Mouse (Mus musculus): Measurements from ENCODE around the gene Thap7.
"Not testable (repeated sequence)": the region's sequence is repeated elsewhere in the genome, so short reads cannot be mapped to it uniquely, and the experiment has no call there.

The Thap7 gene

GRCm38 (mm10) chr16:17530640-17531288, at the start of gene Thap7:
Thap7 (minus strand) TSS chr16:17531136.
- peak; percentile 96 for DNase-seq

GRCm38 (mm10) chr16:17576825-17577215, 45.9 kb upstream of the Thap7 start:
- no peak for DNase-seq

GRCm38 (mm10) chr16:17575870-17576824, 45.2 kb upstream of the Thap7 start:
- DNase-seq, result peak; percentile 70

GRCm38 (mm10) chr16:17566186-17566585, 35.2 kb upstream of the Thap7 start:
- DNase-seq, result no peak

- no peak for DNase-seq
These were observed 33.8 kb upstream of the Thap7 start for GRCm38 (mm10) chr16:17564771-17565170.

- DNase-seq, result no peak
These were observed 33.3 kb upstream of the Thap7 start for GRCm38 (mm10) chr16:17564221-17564620.

GRCm38 (mm10) chr16:17563580-17563979, 32.6 kb upstream of the Thap7 start:
- DNase-seq, result no peak

GRCm38 (mm10) chr16:17561751-17562208, 30.8 kb upstream of the Thap7 start, which contains the start of gene P2rx6:
P2rx6 (plus strand) TSS chr16:17561885.
- peak; percentile 32 for DNase-seq

GRCm38 (mm10) chr16:17561128-17561750, 30.3 kb upstream of the Thap7 start, which contains the start of gene Lrrc74b:
Lrrc74b (minus strand) TSS chr16:17561247.
- DNase-seq, result peak; percentile 31

GRCm38 (mm10) chr16:17559396-17560027, 28.6 kb upstream of the Thap7 start:
- no peak for DNase-seq

- no peak for DNase-seq
These were observed 27.9 kb upstream of the Thap7 start for GRCm38 (mm10) chr16:17558811-17559210.

GRCm38 (mm10) chr16:17557947-17558480, 27.1 kb upstream of the Thap7 start:
- DNase-seq, result peak; percentile 80

GRCm38 (mm10) chr16:17556907-17557306, 26.0 kb upstream of the Thap7 start:
- no peak for DNase-seq

- no peak for DNase-seq
These were observed 25.2 kb upstream of the Thap7 start for GRCm38 (mm10) chr16:17556180-17556579.

GRCm38 (mm10) chr16:17554702-17555101, 23.8 kb upstream of the Thap7 start:
- DNase-seq, result not testable (repeated sequence)

GRCm38 (mm10) chr16:17553910-17554685, 23.2 kb upstream of the Thap7 start:
- peak; percentile 85 for DNase-seq

GRCm38 (mm10) chr16:17552837-17553236, 21.9 kb upstream of the Thap7 start:
- DNase-seq, result no peak

- DNase-seq, result no peak
These were observed 11.7 kb upstream of the Thap7 start for GRCm38 (mm10) chr16:17542632-17543031.

- peak; percentile 23 for DNase-seq
These were observed 5.6 kb upstream of the Thap7 start for GRCm38 (mm10) chr16:17536584-17536983.

GRCm38 (mm10) chr16:17532676-17533329, 1.9 kb upstream of the Thap7 start:
- DNase-seq, result peak; percentile 49

- peak; percentile 66 for DNase-seq
These were observed 1.3 kb upstream of the Thap7 start for GRCm38 (mm10) chr16:17532271-17532670.

Data from kidney, adult 9 months (tissue).